Mouse (Mus musculus) layer of hippocampus, adult 9-11 months (tissue): ENCODE data around the gene Krtap31-1.
"Not testable (repeated sequence)": the region's sequence is repeated elsewhere in the genome, so short reads cannot be mapped to it uniquely, and the experiment has no call there.

Source experiments
- DNase-seq: peaks from one replicate; pipeline ENCODE4 v3.0.0; 2022

Gene Krtap31-1

GRCm38 (mm10) chr11:99907620-99908019, at the start of gene Krtap31-1:
Krtap31-1 (plus strand) TSS chr11:99907920.
- no peak for DNase-seq

GRCm38 (mm10) chr11:99858761-99859160, 49.0 kb upstream of the Krtap31-1 start:
- DNase-seq, result no peak

- DNase-seq, result not testable (repeated sequence)
These were observed 43.5 kb upstream of the Krtap31-1 start, which contains the start of gene Gm11559 for GRCm38 (mm10) chr11:99864176-99864575. Gm11559 (plus strand) TSS chr11:99864476.

GRCm38 (mm10) chr11:99873089-99873488, 34.6 kb upstream of the Krtap31-1 start, which contains the start of gene Krtap9-1:
Krtap9-1 (plus strand) TSS chr11:99873389.
- not testable (repeated sequence) for DNase-seq

- DNase-seq, result not testable (repeated sequence)
These were observed 28.8 kb upstream of the Krtap31-1 start, which contains the start of gene Gm11567 for GRCm38 (mm10) chr11:99878887-99879286. Gm11567 (plus strand) TSS chr11:99879187.

- DNase-seq, result no peak
These were observed 6.7 kb downstream of the Krtap31-1 start, which contains the start of gene Gm11565 for GRCm38 (mm10) chr11:99914451-99914850. Gm11565 (plus strand) TSS chr11:99914751.

GRCm38 (mm10) chr11:99935991-99936390, 28.3 kb downstream of the Krtap31-1 start, which contains the start of gene Krtap31-2:
Krtap31-2 (plus strand) TSS chr11:99936291.
- DNase-seq, result no peak

- no peak for DNase-seq
These were observed 30.1 kb downstream of the Krtap31-1 start for GRCm38 (mm10) chr11:99937751-99938264.

GRCm38 (mm10) chr11:99948175-99948574, 40.5 kb downstream of the Krtap31-1 start, which contains the start of gene Krtap9-5:
Krtap9-5 (plus strand) TSS chr11:99948475.
- DNase-seq, result no peak
